Mouse (Mus musculus) B cell, adult 67 days (primary cell): Measurements from ENCODE around the gene Npas2. TPM values are rescaled to one million over a fixed set of nuclear protein-coding genes. Genes with fewer than 3 reads are reported as not detected.

Experiments
- total RNA-seq, 2 experiments: library from RNA; stranded (reverse); gene quantifications; 4 replicates each; pipeline ENCODE4 v1.2.4; 2023

The Npas2 gene
- total RNA-seq = not detected

DNA sequence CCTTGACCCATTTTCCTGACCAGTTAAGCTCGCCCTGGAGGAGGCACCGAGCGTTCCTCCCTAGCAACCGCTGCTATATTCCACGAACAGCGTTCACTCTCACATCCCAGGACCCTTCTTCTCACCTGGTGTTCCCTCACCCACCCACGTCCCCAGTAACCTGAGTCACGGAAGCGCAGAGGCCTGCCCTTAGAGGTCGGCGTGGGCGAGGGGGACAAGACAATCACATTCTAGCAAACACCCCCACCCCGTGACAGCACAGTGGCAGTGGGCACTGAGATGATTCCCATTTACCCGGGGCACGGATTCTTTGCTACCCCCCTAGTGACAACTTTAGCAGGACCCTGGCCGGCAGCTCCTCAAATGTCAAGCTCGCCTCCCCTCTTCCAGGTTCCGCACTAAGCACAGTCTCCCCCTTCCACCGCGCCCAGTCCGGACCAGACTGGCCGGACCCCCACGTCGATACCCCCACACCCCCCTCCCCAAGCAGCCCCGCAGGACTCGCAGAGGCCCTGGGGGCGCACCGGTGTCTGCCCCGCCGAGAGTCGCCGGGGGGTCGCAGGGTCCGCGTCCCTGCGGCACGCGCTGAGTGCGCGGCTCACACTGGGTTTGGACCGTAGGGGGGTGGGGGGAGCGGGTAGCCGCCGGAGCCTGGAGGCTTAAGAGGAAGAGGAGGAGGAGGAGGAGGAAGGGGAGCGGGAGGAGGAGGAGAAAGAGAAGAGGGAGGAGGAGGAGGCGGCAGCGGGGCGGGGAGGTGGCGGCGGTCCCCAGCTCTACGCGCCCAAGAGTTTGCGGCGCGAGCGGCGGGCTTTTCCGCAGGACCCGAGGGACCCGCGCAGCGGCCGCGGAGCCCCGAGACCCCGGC lies at the start of gene Npas2:
TSS of gene Npas2 (plus strand) at position 735 of the 865 bp plus-strand sequence.

DNA sequence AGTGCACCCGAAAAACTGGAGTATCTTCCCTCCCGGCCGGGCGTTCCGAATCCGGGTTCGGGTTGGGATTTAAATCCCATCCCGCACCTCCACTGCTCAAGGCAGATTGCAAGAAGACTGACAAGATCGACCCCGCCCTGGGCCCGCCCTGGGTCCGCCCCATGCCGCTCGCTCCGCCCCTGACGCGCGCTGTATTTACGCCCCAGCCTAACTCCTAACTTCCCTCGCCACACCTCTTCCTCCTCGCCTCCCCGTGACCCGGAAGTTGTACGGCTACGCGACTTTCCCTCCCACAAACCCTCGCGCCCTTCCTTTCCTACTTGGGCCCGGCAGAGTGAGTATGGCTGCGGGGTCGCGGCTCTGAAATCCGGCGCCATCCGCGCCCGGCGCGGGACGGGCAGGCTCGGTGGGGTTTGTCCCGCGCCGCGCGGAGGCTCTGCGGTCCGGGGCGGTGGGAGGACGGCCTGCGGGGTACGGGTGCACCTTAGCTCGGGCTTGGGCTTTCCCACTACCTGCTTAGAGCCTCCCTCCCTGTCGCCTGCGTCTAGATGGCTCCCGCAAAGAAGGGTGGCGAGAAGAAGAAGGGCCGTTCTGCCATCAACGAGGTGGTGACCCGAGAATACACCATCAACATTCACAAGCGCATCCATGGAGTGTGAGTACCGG lies 174.2 kb downstream of the Npas2 start, which contains the start of gene Rpl31:
TSS of gene Rpl31 (plus strand) at position 242 of the 666 bp plus-strand sequence.

Other genes with a start within 250 kb of the Npas2 start
- gene Pdcl3, start 208.1 kb upstream of the Npas2 start, total RNA-seq = 10 to 100 TPM; 26.9 to 30.7 TPM
- 1,000 to 10,000 TPM; 1,423 to 1,640 TPM for gene Rpl31, start 174.1 kb downstream of the Npas2 start, total RNA-seq